Mouse (Mus musculus) spleen, adult 2 months (tissue): Measurements from ENCODE around the gene Morn3.
"Not testable (repeated sequence)": the region's sequence is repeated elsewhere in the genome, so short reads cannot be mapped to it uniquely, and the experiment has no call there.

Experiments
- CTCF ChIP-seq: fragments of 200-500 bp; IDR thresholded peaks from 2 replicates; pipeline ENCODE4 v1.5.1; 2011; ENCODE audit warnings: mild to moderate bottlenecking, inconsistent platforms; ENCODE audit not compliant: insufficient read depth, insufficient read length, insufficient replicate concordance; ENCODE audit errors: extremely low read depth
- POLR2A ChIP-seq: fragments of 200-500 bp; IDR thresholded peaks from 2 replicates; pipeline ENCODE4 v1.6.1; 2011; ENCODE audit warnings: low read depth, low read length, inconsistent platforms

DNA sequence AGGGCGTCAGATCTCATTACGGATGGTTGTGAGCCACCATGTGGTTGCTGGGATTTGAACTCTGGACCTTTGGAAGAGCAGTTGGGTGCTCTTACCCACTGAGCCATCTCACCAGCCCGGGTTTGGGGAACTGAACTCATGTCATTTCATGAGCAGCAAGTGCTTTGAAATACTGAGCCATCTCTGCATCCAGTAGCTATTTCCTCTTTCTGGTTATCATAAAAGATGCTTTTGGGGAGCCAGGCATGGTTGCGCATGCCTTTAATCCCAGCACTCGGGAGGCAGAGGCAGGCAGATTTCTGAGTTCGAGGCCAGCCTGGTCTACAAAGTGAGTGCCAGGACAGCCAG is 14.6 kb upstream of the Morn3 start:
- TF ChIP-seq CTCF, POLR2A: not testable (repeated sequence)
